Mouse (Mus musculus) left cerebral cortex, postnatal 14 days (tissue): ENCODE measurements around the gene Stk10. TPM values are rescaled to one million over a fixed set of nuclear protein-coding genes. Genes with fewer than 3 reads are reported as not detected.

Experiments used
- DNase-seq, 2 experiments: peaks; one replicate each; pipeline ENCODE4 v3.0.0; 2021 to 2022; ENCODE audit warnings: low spot score in 2 of 2, mixed read lengths in 1 of 2
- intact Hi-C: fragments of 180-260 bp; cut with DNase I; formaldehyde crosslinking; loops from one replicate; pipeline ENCODE4 v1.15.1; 2025
- total RNA-seq, 2 experiments: library from RNA; stranded (reverse); gene quantifications; 2 replicates each; pipeline ENCODE4 v1.2.3; 2021

Stk10 gene
- total RNA-seq, 2 experiments from 2014 or later, result 6.3 to 7.2 TPM

GRCm38 (mm10) chr11:32561465-32562355 is 28.6 kb downstream of the Stk10 start:
- DNase-seq, result no peak
- intact Hi-C loops, result no loop called here

GRCm38 (mm10) chr11:32562706-32563105 is 29.6 kb downstream of the Stk10 start:
- no peak for DNase-seq
- intact Hi-C loops, result no loop called here

- intact Hi-C loops, result no loop called here
- DNase-seq, result no peak
These were observed 30.6 kb downstream of the Stk10 start for GRCm38 (mm10) chr11:32563660-32564059.

DNA sequence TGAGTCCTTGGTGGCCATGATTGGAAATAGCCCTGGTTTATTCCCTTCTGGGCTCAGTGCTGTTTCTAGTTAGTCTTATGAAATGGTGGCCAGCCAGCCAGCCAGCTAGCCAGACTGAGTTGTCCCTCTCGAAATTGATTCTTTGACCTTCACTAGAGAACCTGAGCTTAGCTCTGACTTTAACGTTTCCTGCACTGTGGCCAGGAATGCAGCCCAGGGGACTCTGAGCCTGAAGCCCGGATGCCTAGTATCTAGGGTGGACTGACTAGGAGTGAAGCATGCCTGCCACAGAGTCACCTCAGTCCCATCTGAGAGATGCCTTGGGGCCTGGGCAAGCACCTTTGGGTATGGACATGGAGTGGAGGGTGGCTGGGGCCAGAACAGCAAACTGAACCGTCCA is 31.5 kb downstream of the Stk10 start:
- intact Hi-C loops, result no loop called here
- no peak for DNase-seq

GRCm38 (mm10) chr11:32565088-32565487 is 32.0 kb downstream of the Stk10 start:
- intact Hi-C loops, result no loop called here
- peak; percentile 28 to 29 for DNase-seq

DNA sequence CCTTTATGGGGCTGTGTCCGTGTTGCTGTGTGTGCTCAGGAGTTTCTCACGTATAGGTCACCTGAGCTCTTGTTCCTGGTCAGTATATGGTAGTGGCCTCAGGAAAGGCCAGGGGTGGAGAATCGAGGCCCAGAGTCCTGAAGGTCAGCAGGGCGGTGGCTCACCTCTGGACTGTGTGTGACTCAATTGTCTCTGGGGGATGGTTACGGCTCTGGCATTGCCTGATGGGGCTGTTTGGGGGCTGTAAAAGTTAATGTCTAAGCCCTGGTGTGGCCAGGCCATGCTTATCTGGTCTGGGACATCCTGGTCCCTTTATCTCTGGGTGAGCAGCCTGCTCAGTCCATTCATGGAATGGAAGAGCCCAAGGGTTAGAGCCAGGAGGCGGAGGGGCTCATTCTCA is 33.1 kb downstream of the Stk10 start:
- intact Hi-C loops, result no loop called here
- DNase-seq, result no peak

GRCm38 (mm10) chr11:32567000-32567855 is 34.1 kb downstream of the Stk10 start:
- intact Hi-C loops, result no loop called here
- DNase-seq, result no peak

DNA sequence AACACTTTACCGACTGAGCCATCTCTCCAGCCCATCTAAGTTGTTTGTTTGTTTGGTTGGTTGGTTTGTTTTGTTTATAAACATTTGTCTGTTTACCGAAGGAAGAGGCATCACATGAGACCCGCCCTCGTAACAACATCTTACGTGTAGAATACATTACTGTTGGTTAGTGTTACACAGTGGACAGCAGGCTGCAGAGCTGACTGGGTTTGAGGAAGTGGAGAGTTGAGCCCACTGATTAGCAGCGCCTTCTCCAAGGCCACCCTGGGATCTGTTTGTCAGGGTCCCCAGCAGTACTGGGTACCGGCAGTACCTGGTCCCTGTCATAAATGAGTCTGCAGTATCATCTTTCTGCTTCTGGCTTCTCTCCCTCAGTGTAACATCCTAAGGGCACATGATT is 35.0 kb downstream of the Stk10 start:
- DNase-seq, result no peak
- intact Hi-C loops, result no loop called here

GRCm38 (mm10) chr11:32568637-32569293 is 35.7 kb downstream of the Stk10 start:
- intact Hi-C loops, result no loop called here
- no peak for DNase-seq

DNA sequence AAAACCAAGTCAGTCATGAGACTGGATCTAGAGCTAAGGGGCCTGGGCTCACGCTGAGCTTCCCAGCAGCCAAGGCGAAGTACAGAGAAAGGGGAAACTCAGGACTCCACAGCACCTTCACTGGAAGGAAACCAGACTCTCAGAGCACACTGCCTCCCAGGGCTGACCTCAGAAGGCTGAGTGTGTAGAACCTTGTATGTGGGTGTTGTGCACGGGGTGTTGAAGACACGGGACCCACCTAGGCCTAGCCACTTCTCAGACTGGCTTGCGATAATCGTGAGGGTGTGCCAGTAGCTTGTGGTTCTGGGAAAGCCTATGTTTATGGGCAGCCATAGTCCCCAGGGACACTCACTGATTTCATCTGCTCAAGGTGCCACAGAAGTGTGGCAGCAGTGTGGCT is 38.0 kb downstream of the Stk10 start:
- no peak for DNase-seq
- intact Hi-C loops, result no loop called here

DNA sequence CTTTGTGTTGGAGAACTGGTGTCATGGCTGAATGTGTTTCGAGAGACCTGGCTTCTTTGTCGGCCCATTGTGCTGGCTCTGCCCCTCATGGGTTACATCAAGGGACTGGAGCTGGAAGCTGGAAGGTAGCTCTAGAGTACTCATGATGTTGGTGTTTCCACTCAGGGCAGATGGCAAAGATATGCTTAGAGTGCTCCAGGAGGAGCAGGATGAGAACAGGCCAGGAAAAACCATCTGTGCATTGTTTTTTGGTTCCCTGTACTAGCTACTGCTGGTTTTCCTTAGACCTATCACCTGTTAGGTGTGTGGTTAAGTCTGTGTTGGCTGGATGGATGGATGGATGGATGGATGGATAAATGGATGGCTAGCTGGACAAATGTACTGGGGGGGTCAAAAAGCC is 40.6 kb downstream of the Stk10 start:
- no peak for DNase-seq
- intact Hi-C loops, result no loop called here

DNA sequence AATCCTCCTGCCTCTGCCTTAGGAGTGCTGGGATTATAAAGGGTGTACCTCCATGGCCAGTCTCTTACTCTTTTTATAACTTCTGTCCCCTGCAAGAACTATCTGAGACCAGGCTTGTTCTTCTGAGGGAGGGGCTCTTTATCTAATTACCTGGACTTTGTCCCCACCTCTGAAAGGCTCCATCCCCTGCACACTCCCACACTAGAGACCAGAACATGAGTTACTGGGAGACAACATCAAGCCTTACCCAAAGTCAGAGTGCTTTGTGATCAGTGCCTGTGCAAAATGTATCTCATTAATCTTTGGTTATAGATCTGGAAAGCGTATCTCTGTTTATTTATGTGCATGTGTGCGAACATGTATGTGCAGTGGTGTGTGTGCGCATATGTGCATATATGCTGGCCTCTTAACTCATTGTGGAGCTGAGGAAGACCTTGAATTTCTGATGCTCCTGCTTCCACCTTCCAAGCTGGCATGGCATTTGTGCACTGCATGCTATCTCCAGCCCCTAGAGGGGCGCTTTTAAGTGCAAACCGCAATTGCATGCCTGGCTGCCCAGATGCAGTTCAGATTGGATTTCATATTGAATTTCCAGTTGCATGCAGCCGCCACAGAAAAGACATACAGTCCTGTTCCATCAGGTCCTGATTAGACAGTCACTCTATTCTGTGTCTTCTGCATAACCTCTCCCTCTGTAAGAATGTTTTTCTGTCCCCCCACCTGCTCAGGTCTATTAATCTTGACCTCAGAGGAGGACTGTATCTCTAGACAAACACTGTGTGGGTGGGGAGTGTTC is 43.1 kb downstream of the Stk10 start:
- no peak for DNase-seq
- intact Hi-C loops, result no loop called here

DNA sequence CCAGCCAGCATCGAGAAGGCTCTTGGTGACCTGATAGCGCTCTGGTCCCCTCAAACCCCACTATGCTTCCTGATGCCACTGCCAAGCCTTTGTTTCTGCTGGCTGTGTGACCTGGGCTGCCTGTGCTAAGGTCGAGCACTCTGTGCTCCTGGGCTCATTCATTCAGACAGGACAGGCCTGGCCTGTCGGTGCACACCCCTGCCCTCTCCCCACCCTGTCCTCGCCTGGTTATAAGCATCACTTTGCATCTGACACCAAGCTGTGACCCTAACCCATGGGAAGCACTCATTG is 43.6 kb downstream of the Stk10 start:
- DNase-seq, result no peak
- intact Hi-C loops, result no loop called here

GRCm38 (mm10) chr11:32580305-32580947 is 47.3 kb downstream of the Stk10 start:
- intact Hi-C loops, result no loop called here
- DNase-seq, result peak; percentile 61 to 75

DNA sequence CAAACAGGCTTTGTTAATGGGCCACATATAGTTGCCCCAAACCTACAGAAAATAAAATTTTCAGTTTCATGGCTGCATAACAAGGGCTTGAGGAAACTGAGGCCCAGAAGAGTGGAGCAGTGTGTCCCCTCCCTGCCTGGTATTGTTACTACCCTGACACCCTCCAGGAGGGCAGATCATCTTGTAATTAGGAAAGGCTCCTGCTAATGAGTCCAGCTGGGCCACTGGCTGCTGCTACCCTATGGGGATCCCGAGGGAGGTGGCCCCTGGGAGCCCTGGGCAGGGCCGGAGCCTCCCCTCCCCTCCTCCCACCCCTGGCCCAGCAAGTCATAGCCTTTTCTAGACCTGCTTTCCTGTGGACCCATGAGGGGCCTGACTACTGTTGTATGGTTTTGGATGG is 47.9 kb downstream of the Stk10 start:
- no peak for DNase-seq
- intact Hi-C loops, result no loop called here

DNA sequence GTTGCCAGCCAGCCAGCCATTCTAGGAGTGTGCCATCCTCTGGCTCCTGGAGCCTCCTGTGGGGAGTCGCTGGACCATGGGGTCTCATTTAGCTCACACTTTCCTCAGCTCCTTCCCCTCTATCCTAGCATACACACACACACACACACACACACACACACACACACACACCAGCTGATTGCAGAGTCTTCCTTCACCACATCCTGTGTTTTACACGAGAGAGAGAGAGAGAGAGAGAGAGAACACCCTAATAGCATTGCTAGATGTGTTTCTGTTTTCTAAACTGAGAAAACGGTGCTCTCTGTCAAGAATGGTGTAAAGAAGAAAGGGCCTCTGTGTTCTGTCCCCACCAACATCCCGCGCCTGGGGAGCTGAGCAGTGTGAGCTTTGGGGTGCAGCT is 49.7 kb downstream of the Stk10 start:
- DNase-seq, result no peak
- intact Hi-C loops, result no loop called here

- intact Hi-C loops, result loop anchor here (5.0 kb wide), 1 partner anchor 234 kb away; no protein-coding TSS in a partner anchor
- DNase-seq, result no peak
These were observed 52.9 kb downstream of the Stk10 start for GRCm38 (mm10) chr11:32585996-32586395.

- no peak for DNase-seq
- intact Hi-C loops, result loop anchor here (2.0 to 5.0 kb wide), 3 partner anchors 55 to 235 kb away; partner anchors contain the start of genes Efcab9, Stk10 and Ubtd2
These were observed 54.3 kb downstream of the Stk10 start for GRCm38 (mm10) chr11:32587191-32588089.
